Mouse (Mus musculus) CD8-positive naive resting alpha-beta T cell, adult 2 months (primary cell): ENCODE data around the gene Abl1.
"Not testable (repeated sequence)": the region's sequence is repeated elsewhere in the genome, so short reads cannot be mapped to it uniquely, and the experiment has no call there.

Experiments used
- DNase-seq, 2 experiments: peaks; one replicate each; pipeline ENCODE4 v3.0.0; 2022; ENCODE audit warnings: low read depth in 2 of 2, low spot score in 2 of 2

The Abl1 gene

GRCm38 (mm10) chr2:31688074-31688925 lies at the start of gene Abl1:
Gene Abl1, plus strand, starts transcription at chr2:31688376.
- DNase-seq = peak; percentile 85 to 89

- no peak for DNase-seq
Observed at GRCm38 (mm10) chr2:31638581-31639465, 49.4 kb upstream of the Abl1 start.

- DNase-seq = no peak
Observed at GRCm38 (mm10) chr2:31639466-31639760, 48.8 kb upstream of the Abl1 start.

GRCm38 (mm10) chr2:31639901-31640608 lies 48.1 kb upstream of the Abl1 start, which contains the start of gene Prdm12:
Gene Prdm12, plus strand, starts transcription at chr2:31640037.
- DNase-seq = no peak

- no peak for DNase-seq
Observed at GRCm38 (mm10) chr2:31640609-31641507, 47.3 kb upstream of the Abl1 start.

GRCm38 (mm10) chr2:31641508-31641830 lies 46.7 kb upstream of the Abl1 start:
- DNase-seq = no peak

GRCm38 (mm10) chr2:31641929-31642328 lies 46.2 kb upstream of the Abl1 start:
- no peak for DNase-seq

GRCm38 (mm10) chr2:31653971-31654853 lies 34.0 kb upstream of the Abl1 start:
- DNase-seq = no peak

GRCm38 (mm10) chr2:31654854-31655559 lies 33.2 kb upstream of the Abl1 start:
- DNase-seq = peak in 1 of 2 experiments; percentile 13

- DNase-seq = no peak
Observed at GRCm38 (mm10) chr2:31656374-31656773, 31.8 kb upstream of the Abl1 start.

GRCm38 (mm10) chr2:31662939-31663803 lies 25.0 kb upstream of the Abl1 start:
- DNase-seq = no peak

GRCm38 (mm10) chr2:31663804-31664180 lies 24.4 kb upstream of the Abl1 start:
- DNase-seq = no peak

- no peak for DNase-seq
Observed at GRCm38 (mm10) chr2:31667332-31667731, 20.8 kb upstream of the Abl1 start.

- DNase-seq = peak; percentile 83 to 89
Observed at GRCm38 (mm10) chr2:31670551-31671035, 17.6 kb upstream of the Abl1 start, which contains the start of gene Exosc2. Gene Exosc2, plus strand, starts transcription at chr2:31670715.

- no peak for DNase-seq
Observed at GRCm38 (mm10) chr2:31678641-31679040, 9.5 kb upstream of the Abl1 start.

- DNase-seq = not testable (repeated sequence)
Observed at GRCm38 (mm10) chr2:31681051-31681707, 7.0 kb upstream of the Abl1 start.

GRCm38 (mm10) chr2:31681731-31682235 lies 6.4 kb upstream of the Abl1 start:
- DNase-seq = no peak
